Mouse (Mus musculus) megakaryocyte, embryonic 14.5 days (primary cell): ENCODE data around the gene Cables2.

ENCODE experiments used
- FLI1 ChIP-seq: IDR thresholded peaks from 2 replicates; pipeline ENCODE4 v1.6.1; 2012; ENCODE audit warnings: low read length, inconsistent platforms, mixed read lengths
- GATA1 ChIP-seq: IDR thresholded peaks from 3 replicates; pipeline ENCODE4 v1.6.1; 2012; ENCODE audit warnings: mixed read lengths, low read length, inconsistent platforms, borderline replicate concordance

GRCm38 (mm10) chr2:180217587-180217986, 55.7 kb downstream of the Cables2 start:
- no peak for TF ChIP-seq GATA1
- TF ChIP-seq FLI1: no peak
